Mouse (Mus musculus) heart, adult 2 months (tissue): ENCODE measurements at regions not wholly inside any gene's neighbourhood (a gene's known extent, or its start where the extent isn't known, plus 50 kb on each side); places are given as distances from the start of the nearest gene placed in this dataset.

Source experiments
- DNase-seq, 2 experiments: peaks; one replicate each; pipeline ENCODE4 v3.0.0; 2021
- H3K27ac ChIP-seq: fragments of 200-600 bp; 2 replicates; pipeline ENCODE4 v1.8.1; 2022
- H3K27me3 ChIP-seq: fragments of 200-500 bp; 2 replicates; pipeline ENCODE4 v1.6.1; 2012; ENCODE audit warnings: mild to moderate bottlenecking, low read length, inconsistent platforms, mixed read lengths; ENCODE audit not compliant: control insufficient read depth, insufficient read depth
- H3K36me3 ChIP-seq: fragments of 200-500 bp; 2 replicates; pipeline ENCODE4 v1.6.1; 2012; ENCODE audit warnings: low read length, inconsistent platforms; ENCODE audit not compliant: control insufficient read depth, insufficient read depth
- H3K4me1 ChIP-seq: fragments of 200-500 bp; 2 replicates; pipeline ENCODE4 v1.6.1; 2011; ENCODE audit warnings: low read length; ENCODE audit not compliant: control insufficient read depth, insufficient read depth
- H3K4me3 ChIP-seq: fragments of 200-600 bp; 2 replicates; pipeline ENCODE4 v1.8.1; 2022
- H3K79me2 ChIP-seq: fragments of 200-500 bp; replicated peaks from 2 replicates; pipeline ENCODE4 v1.6.1; 2012; ENCODE audit warnings: mild to moderate bottlenecking, inconsistent platforms, low read length, moderate library complexity, mixed read lengths; ENCODE audit not compliant: control insufficient read depth, insufficient read depth
- H3K9ac ChIP-seq: fragments of 200-500 bp; 2 replicates; pipeline ENCODE4 v1.6.1; 2012; ENCODE audit warnings: low read depth, mild to moderate bottlenecking, control low read depth, inconsistent platforms, low read length, mixed read lengths
- CTCF ChIP-seq: fragments of 200-600 bp; IDR thresholded peaks from 2 replicates; pipeline ENCODE4 v1.8.1; 2022; ENCODE audit warnings: antibody characterized with exemption, mild to moderate bottlenecking, moderate library complexity
- EP300 ChIP-seq: fragments of 200-500 bp; IDR thresholded peaks from 2 replicates; pipeline ENCODE4 v1.6.1; 2011; ENCODE audit warnings: low read depth, low read length, control low read depth; ENCODE audit not compliant: insufficient read depth
- POLR2A ChIP-seq: fragments of 200-500 bp; IDR thresholded peaks from 2 replicates; pipeline ENCODE4 v1.6.1; 2011; ENCODE audit warnings: mild to moderate bottlenecking, low read depth, low read length, control low read depth; ENCODE audit not compliant: insufficient read depth
- WGBS: fragments of 180-500 bp; shearing (Covaris S2); methylation state at CpG from one replicate; pipeline ENCODE4 v1.1.7; 2018; 5-methylcytosine and 5-hydroxymethylcytosine counted together
- intact Hi-C: fragments of 180-260 bp; cut with DNase I; formaldehyde crosslinking; loops from one replicate; pipeline ENCODE4 v1.15.1; 2025

DNA sequence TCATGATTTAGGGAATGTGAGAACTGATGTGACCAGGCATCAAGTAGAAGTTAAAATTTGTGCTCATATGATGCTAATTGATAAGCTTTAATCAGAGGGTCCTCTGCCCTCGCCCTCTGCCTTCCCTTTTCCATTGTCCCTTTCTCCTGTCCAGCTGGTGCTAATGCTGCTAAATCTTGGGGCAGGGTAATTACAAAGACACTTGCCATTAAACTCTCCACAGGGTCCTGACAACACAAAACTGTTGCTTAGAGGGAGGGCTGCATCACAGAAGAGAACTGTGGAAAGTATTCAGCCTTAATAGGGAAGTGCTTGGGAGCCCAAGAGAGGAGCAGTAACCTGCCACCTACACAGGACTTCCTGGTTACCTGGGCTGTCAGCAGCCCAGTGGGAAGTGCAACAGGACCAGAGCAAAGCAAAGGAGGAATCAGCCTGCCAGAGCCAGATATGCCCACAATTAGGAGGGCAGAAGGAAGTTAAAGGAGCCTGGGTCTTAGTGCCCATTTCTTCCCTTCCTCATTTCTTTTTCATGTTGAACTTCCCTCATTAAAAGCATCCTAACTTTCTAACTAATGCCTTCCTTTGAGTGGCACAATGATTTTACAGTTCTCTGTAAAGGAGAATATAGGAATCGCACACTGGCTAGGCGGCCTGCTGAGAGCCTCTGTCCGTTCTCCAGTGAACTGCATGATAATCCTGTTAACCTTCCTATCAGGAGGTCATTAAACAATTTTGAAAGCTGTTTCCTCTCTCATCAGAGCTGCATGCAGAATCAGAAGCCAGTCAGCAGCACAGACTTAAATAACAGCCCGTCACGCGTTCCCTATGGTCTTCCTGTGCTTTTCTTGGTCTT is 372.5 kb upstream of the Mef2c start:
- Histone ChIP-seq H3K36me3 (no peaks in the 10 kb centered on the region), H3K27me3 (no peaks in the 10 kb centered on the region), H3K79me2 (no peaks in the 10 kb centered on the region), H3K4me1 (no peaks in the 10 kb centered on the region), H3K27ac (no peak overlapping the region), H3K4me3 (no peak overlapping the region), H3K9ac (no peak overlapping the region)
- no peak for DNase-seq
- TF ChIP-seq EP300 (no peak), CTCF (no peak), POLR2A (no peak)
- intact Hi-C loops: no loop called here
- WGBS: 56% methylated on average over 7 of the region's 7 CpGs

DNA sequence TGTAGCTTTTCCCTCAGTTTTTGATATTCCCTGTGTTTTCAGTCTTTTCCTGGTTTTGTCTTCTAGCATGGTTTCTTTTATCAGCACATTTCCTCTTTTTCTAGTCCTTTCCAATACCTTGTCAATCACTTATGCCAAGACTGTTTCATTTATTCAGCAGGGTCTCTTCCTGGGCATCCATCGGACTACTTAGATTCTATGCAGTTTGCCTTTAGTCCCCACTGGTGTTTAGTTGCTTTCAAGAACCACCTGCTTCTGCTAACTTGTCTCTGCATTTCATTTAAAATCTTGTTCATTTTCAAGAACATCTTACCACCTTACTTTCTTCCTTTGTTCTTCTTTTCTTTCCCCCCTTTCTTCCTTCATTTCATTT is 371.9 kb upstream of the Mef2c start:
- Histone ChIP-seq H3K4me3 (no peak overlapping the region), H3K79me2 (no peaks in the 10 kb centered on the region)
- 67% methylated on average over 1 of the region's 1 CpGs for WGBS

DNA sequence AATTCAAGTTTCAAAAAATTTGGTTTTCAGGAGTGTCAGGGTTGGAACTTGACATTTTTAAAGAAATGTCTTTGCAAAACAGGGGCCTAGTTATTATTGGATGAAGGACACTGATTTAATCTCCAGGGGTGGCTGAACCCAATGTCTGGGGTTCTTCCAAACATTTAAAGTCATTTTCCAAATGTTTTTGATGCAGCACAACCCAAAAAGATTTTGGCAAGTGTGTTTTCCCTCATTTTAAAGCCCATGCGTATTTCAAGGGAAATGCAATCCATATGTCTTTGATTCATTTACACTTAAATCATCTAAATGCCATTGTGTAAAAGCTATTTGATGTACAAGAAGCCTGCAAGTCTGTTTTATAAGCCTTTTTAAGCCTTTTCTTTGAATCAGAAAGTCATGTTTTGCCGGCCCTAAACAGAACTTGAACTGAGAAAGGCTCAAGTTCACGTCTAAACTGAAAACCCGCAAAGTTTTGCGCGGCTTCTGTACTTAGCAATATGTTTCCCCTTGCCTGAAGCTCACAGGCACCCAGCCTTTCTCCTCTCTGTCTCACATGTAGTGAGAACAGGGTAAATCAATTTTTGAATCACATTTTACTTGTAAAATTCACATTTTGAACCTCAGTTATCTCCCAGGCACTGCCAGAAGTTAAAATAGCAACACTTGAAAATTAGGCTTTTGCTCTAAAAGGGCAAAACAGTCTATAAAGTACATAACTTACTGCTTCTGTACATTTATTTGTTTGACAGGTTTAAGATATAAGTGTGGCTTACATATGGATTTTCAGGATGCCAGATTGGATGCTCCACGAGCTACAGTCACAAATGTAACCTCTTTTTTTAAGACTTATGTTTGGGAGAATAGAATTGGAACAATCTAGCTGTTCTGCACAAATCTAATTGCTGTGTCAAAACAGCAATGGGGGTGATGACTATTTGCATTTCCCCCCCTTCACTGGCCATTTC is 370.9 kb upstream of the Mef2c start:
- TF ChIP-seq CTCF (no peak), POLR2A (no peak), EP300 (no peak)
- WGBS: 88% methylated on average over 7 of the region's 7 CpGs
- Histone ChIP-seq H3K36me3 (no peaks in the 10 kb centered on the region), H3K9ac (no peak overlapping the region), H3K79me2 (no peaks in the 10 kb centered on the region), H3K27me3 (no peaks in the 10 kb centered on the region), H3K4me3 (no peak overlapping the region), H3K4me1 (no peaks in the 10 kb centered on the region), H3K27ac (no peak overlapping the region)
- intact Hi-C loops: no loop called here
- DNase-seq: no peak

More for the DNA sequence above, 371.9 kb upstream of the Mef2c start:
- no peaks in the 10 kb centered on the region for H3K4me1 ChIP-seq
- no peak for DNase-seq
- intact Hi-C loops: no loop called here
- H3K27me3 ChIP-seq: no peaks in the 10 kb centered on the region
- TF ChIP-seq EP300 (no peak), CTCF (no peak), POLR2A (no peak)
- no peaks in the 10 kb centered on the region for H3K36me3 ChIP-seq
- no peak overlapping the region for H3K9ac ChIP-seq
- H3K27ac ChIP-seq: no peak overlapping the region

DNA sequence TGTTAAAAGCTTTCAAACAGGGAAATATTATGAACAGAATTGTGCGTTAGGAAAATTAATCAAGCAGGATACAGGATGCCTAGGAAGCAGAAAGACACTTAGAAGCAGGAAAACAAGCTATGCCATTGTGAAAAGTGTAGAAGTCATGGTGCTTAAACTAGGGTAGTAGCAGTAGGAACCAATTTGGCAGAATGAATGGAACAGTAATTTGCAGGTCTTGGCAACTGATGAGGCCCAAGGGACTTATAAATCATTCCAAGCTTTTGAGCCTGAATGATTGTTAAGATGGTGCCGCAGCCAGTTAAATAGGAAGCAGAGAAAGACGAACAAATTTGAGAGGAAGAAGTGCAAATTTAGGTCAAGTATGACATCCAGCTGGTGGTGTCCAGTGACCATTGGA is 360.5 kb upstream of the Mef2c start:
- intact Hi-C loops: no loop called here
- DNase-seq: no peak

DNA sequence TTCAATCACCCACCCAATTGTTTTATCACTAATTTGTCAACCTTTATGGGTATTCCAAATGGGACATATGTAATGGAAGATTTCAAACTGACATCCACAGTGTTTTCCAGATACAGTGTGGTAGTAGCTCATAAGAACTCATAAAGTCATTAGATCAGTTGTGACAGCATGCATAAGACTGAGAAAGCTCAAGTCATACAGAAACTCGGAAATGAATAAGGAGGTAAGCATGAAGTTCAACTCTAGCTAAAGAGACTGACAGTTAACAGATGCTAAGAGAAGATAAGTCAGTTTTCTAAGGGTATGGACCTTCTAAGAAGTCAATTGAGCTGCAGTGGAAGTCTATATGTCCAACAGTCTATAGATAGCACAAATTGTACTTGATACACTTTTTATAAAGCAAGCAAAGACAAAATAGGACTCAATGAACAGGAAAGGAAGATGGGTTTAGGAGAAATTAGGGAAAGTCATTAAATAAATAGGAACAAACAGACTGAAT is 349.2 kb upstream of the Mef2c start:
- no peak for DNase-seq
- Histone ChIP-seq H3K27me3 (no peaks in the 10 kb centered on the region), H3K4me3 (no peak overlapping the region), H3K9ac (no peak overlapping the region), H3K79me2 (no peaks in the 10 kb centered on the region), H3K36me3 (no peaks in the 10 kb centered on the region), H3K4me1 (no peaks in the 10 kb centered on the region), H3K27ac (no peak overlapping the region)
- WGBS: 70% methylated on average over 1 of the region's 1 CpGs
- TF ChIP-seq EP300: no peak
- no peak for TF ChIP-seq CTCF
- intact Hi-C loops: no loop called here

More for the DNA sequence above, 360.5 kb upstream of the Mef2c start:
- Histone ChIP-seq H3K79me2 (no peaks in the 10 kb centered on the region), H3K9ac (no peak overlapping the region), H3K4me3 (no peak overlapping the region), H3K36me3 (no peaks in the 10 kb centered on the region), H3K27ac (no peak overlapping the region), H3K27me3 (no peaks in the 10 kb centered on the region), H3K4me1 (no peaks in the 10 kb centered on the region)
- TF ChIP-seq EP300 (no peak), CTCF (no peak), POLR2A (no peak)
- WGBS: 58% methylated on average over 3 of the region's 3 CpGs

DNA sequence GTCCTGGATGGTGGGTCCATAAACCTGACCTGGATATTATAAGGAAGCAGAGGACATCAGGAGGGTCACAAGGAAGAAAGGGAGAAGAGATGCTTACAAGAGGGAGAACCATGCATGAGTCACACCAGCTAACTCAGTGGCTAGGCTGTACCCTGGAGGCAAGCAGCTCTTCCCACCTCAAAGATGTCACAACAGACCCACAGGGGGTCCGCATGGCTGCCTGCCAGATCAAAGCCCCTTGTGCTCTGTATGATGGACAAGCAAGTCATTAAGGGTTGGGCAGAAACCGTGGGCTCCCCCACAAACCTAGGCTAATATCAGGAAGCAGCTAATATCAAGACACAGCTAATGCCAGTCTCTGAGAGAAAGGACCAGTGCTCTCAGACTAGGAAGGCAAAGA is 343.9 kb upstream of the Mef2c start:
- H3K79me2 ChIP-seq: no peaks in the 10 kb centered on the region
- H3K36me3 ChIP-seq: no peaks in the 10 kb centered on the region
- intact Hi-C loops: no loop called here
- 76% methylated on average over 2 of the region's 2 CpGs for WGBS
- no peaks in the 10 kb centered on the region for H3K4me1 ChIP-seq
- DNase-seq: no peak
- TF ChIP-seq EP300: no peak
- no peak overlapping the region for H3K9ac ChIP-seq
- H3K27me3 ChIP-seq: no peaks in the 10 kb centered on the region
- H3K27ac ChIP-seq: no peak overlapping the region
- no peak overlapping the region for H3K4me3 ChIP-seq
